Comparison of ENCODE assay signal across 16 mouse cellular contexts in the genomic region with DNA sequence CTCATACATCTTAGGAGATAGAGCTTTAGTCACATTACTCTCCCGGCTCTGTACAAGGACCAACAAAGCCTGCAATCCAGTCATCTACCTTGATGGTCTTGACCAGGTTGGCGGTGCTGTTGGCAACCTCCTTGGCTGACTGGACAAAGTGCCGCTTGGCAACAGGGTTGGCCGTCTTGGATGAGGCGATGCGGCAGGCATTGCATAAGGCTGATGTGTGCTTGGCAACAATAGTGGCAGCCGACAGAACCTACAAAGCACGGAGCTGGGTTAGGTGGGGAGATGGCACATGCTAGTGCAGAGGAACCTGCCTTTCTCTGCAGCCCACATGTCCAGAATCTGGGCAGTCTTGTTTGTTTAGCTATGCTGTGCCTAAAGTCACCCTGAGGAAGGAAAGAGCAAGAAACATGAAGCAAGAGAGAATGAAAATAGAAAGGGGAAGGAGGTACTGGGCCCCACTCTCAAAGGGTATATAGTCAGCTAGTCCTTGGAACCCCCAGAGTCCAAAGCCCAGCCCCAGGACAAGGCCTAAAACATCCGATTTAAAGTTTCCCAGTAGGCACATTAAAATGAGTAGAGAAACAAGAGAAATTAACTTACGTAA.
DNase-seq lines count a peak whose midpoint lies in the region; ATAC-seq and TF ChIP-seq lines count a peak whose summit lies in the region.
"Had no signal": no experiment of that assay in that cellular context is flagged by ENCODE, and none has a peak within 500 bp of the region (broad histone marks: within the 10 kb centered on the region; RNA-seq: fewer than 3 reads in every experiment).

No protein-coding gene starts in this region.

- peak overlapping the region; percentile 64; the same call in 1 of the 2 replicates for H3K27ac ChIP-seq in layer of hippocampus, adult 2 months
- H3K27ac ChIP-seq: hindbrain, embryonic 12.5 days; limb, embryonic 15.5 days; midbrain, embryonic 10.5 days had no signal

- no peak for TF ChIP-seq CTCF in layer of hippocampus, adult 2 months (conservative IDR thresholded peaks at IDR 0.05)

- peak; percentile 46 for DNase-seq in cerebellum, adult 11-12 months
- DNase-seq in cerebellum, postnatal 4 days (ENCODE audit: low spot score in 2 of 2): no peak
- no peak for DNase-seq in layer of hippocampus, adult 2 months (ENCODE audit: low spot score in 2 of 2)
- no peak for DNase-seq in layer of hippocampus, adult 8-10 months (ENCODE audit: low spot score in 2 of 2)
- DNase-seq in cerebellum, adult 18-20 months: peak; percentile 24 to 25
- no peak for DNase-seq in thymus, postnatal 4 days
- no peak for DNase-seq in ovary, postnatal 14 days (ENCODE audit: low spot score)
- DNase-seq: gastrocnemius, postnatal 25 days; right cerebral cortex, postnatal 25 days had no signal

- ATAC-seq in common myeloid progenitor, adult 5-6 weeks (replicated peaks; ENCODE audit: low read depth, poor library complexity, severe bottlenecking): peak; percentile 52; the same call in 1 of the 2 replicates
- ATAC-seq: forebrain, embryonic 16.5 days; intestine, embryonic 16.5 days; lung, postnatal 0 days had no signal

- H3K4me3 ChIP-seq in layer of hippocampus, adult 2 months: no peak overlapping the region
- H3K4me3 ChIP-seq: hindbrain, embryonic 12.5 days; limb, embryonic 15.5 days; midbrain, embryonic 10.5 days had no signal

Comparison
In these comparisons a context has a peak if more than half of its experiments do, and no peak if none do; other contexts are left out.
1. DNase-seq: peak in cerebellum, adult 11-12 months (single experiment) and cerebellum, adult 18-20 months (2 of 2); none in cerebellum, postnatal 4 days (0 of 2), layer of hippocampus, adult 2 months (0 of 2), layer of hippocampus, adult 8-10 months (0 of 2), thymus, postnatal 4 days (single experiment) and ovary, postnatal 14 days (single experiment).